In genomic region chr4:97282643-97283042, GRCm38 (mm10) we compare ENCODE assay signal across 16 mouse cellular contexts.
A peak's percentile ranks its signal among the peaks of the same experiment; 100 is the strongest.
DNase-seq lines count a peak whose midpoint lies in the region; ATAC-seq and TF ChIP-seq lines count a peak whose summit lies in the region.
"Had no signal": no experiment of that assay in that cellular context is flagged by ENCODE, and none has a peak within 500 bp of the region (broad histone marks: within the 10 kb centered on the region; RNA-seq: fewer than 3 reads in every experiment).

No protein-coding gene starts in this region.

- H3K4me2 ChIP-seq in heart, embryonic 12.5 days: no peak overlapping the region
- no peak overlapping the region for H3K4me2 ChIP-seq in lung, postnatal 0 days (replicated peaks; ENCODE audit: low read depth, low read length)
- H3K4me2 ChIP-seq: hindbrain, embryonic 12.5 days; neural tube, embryonic 12.5 days had no signal

- H3K4me3 ChIP-seq in heart, embryonic 12.5 days: no peak overlapping the region
- H3K4me3 ChIP-seq in lung, postnatal 0 days (ENCODE audit: low read depth, low read length): no peak overlapping the region
- H3K4me3 ChIP-seq: hindbrain, embryonic 12.5 days; neural tube, embryonic 12.5 days had no signal

- H3K4me1 ChIP-seq in heart, embryonic 12.5 days (replicated peaks): no peaks in the 10 kb centered on the region
- H3K4me1 ChIP-seq in lung, postnatal 0 days (ENCODE audit: insufficient read depth, low read depth, low read length): no peaks in the 10 kb centered on the region
- H3K4me1 ChIP-seq: hindbrain, embryonic 12.5 days; neural tube, embryonic 12.5 days had no signal

- no peak overlapping the region for H3K27ac ChIP-seq in heart, embryonic 12.5 days (ENCODE audit: poor library complexity, severe bottlenecking)
- H3K27ac ChIP-seq in lung, postnatal 0 days (ENCODE audit: low read length): no peak overlapping the region
- H3K27ac ChIP-seq: hindbrain, embryonic 12.5 days; neural tube, embryonic 12.5 days had no signal

- no peak for TF ChIP-seq EP300 in lung, postnatal 0 days (IDR thresholded peaks at IDR 0.05)

- H3K36me3 ChIP-seq in heart, embryonic 12.5 days: no peaks in the 10 kb centered on the region
- no peaks in the 10 kb centered on the region for H3K36me3 ChIP-seq in lung, postnatal 0 days (ENCODE audit: insufficient read depth, low read length)
- H3K36me3 ChIP-seq: hindbrain, embryonic 12.5 days; neural tube, embryonic 12.5 days had no signal

- peak; percentile 1 to 12 for DNase-seq in heart, adult 9 months (ENCODE audit: low spot score in 2 of 2)
- DNase-seq in lung, postnatal 0 days (ENCODE audit: low spot score): peak; percentile 49
- DNase-seq in lung, postnatal 25 days (ENCODE audit: low spot score): no peak
- peak; percentile 57 for DNase-seq in fat pad, adult 2 months (ENCODE audit: extremely low read depth, low read depth, low spot score)
- peak; percentile 2 to 11 for DNase-seq in heart, postnatal 36 days
- DNase-seq in cerebellum, adult 8-10 months: no peak
- DNase-seq: cerebellum, adult 2 months; embryo, embryonic 11 days; kidney, postnatal 25 days; spleen, adult 18-20 months; thymus, postnatal 4 days had no signal

- no peaks in the 10 kb centered on the region for H3K9me3 ChIP-seq in heart, embryonic 12.5 days (replicated peaks)
- H3K9me3 ChIP-seq in lung, postnatal 0 days (ENCODE audit: low read length): no peaks in the 10 kb centered on the region
- H3K9me3 ChIP-seq: hindbrain, embryonic 12.5 days; neural tube, embryonic 12.5 days had no signal

- no peak for TF ChIP-seq CTCF in lung, postnatal 0 days (IDR thresholded peaks at IDR 0.05)

- WGBS in heart, embryonic 12.5 days: 79% methylated on average over 3 of the region's 3 CpGs
- WGBS in lung, postnatal 0 days: 54% methylated on average over 3 of the region's 3 CpGs

- no peak for ATAC-seq in heart, embryonic 12.5 days (ENCODE audit: insufficient number of reproducible peaks, low FRiP score)
- ATAC-seq in lung, postnatal 0 days: no peak
- ATAC-seq: intestine, postnatal 0 days; midbrain, embryonic 16.5 days had no signal

- H3K9ac ChIP-seq in heart, embryonic 12.5 days: no peak overlapping the region
- H3K9ac ChIP-seq in lung, postnatal 0 days (replicated peaks; ENCODE audit: low read depth): no peak overlapping the region
- H3K9ac ChIP-seq: hindbrain, embryonic 12.5 days; neural tube, embryonic 12.5 days had no signal

- intact Hi-C loops in heart, postnatal 36 days (cut with DNase I): no loop called here

- no peaks in the 10 kb centered on the region for H3K27me3 ChIP-seq in heart, embryonic 12.5 days (replicated peaks)
- H3K27me3 ChIP-seq in lung, postnatal 0 days (replicated peaks; ENCODE audit: insufficient read depth, low read length): no peaks in the 10 kb centered on the region
- H3K27me3 ChIP-seq: hindbrain, embryonic 12.5 days; neural tube, embryonic 12.5 days had no signal

Comparison
In these comparisons a context has a peak if more than half of its experiments do, and no peak if none do; other contexts are left out.
1. DNase-seq: peak in heart, adult 9 months (2 of 2), lung, postnatal 0 days (single experiment), fat pad, adult 2 months (single experiment) and heart, postnatal 36 days (2 of 2); none in lung, postnatal 25 days (single experiment) and cerebellum, adult 8-10 months (single experiment).